Mouse (Mus musculus): ENCODE data around the gene Slitrk1.

- TF ChIP-seq CTCF (IDR thresholded peaks at IDR 0.05; ENCODE audit: low read depth) (no peak), EP300 (optimal IDR thresholded peaks at IDR 0.05) (no peak)
These were observed 46.1 kb downstream of the Slitrk1 start for GRCm38 (mm10) chr14:108867816-108868215.

All from stomach, postnatal 0 days (tissue).